Mouse (Mus musculus): ENCODE data around the gene Ptpro.
A peak's percentile ranks its signal among the peaks of the same experiment; 100 is the strongest.

The Ptpro gene

DNA sequence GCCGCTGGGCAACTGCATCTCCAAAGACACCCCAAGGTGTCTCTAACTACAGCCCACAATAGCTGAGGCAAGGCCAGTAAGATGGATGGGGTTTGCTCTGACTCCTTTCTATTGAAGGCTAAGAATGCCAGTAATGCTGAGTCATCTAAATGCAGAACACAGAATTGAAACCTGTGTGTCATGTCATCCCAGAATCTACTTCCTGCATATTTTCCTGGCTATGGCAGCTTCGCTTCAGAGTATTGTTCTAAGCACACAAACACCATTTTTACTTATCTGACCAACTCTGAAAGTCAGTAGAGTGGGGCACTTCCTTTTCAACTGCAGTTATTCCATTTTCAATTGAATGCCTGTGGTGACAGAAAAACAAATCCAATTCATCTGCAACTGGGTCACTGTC is 40.3 kb downstream of the Ptpro start:
- peak; percentile 53 for DNase-seq (ENCODE audit: low read depth, low spot score)

DNA sequence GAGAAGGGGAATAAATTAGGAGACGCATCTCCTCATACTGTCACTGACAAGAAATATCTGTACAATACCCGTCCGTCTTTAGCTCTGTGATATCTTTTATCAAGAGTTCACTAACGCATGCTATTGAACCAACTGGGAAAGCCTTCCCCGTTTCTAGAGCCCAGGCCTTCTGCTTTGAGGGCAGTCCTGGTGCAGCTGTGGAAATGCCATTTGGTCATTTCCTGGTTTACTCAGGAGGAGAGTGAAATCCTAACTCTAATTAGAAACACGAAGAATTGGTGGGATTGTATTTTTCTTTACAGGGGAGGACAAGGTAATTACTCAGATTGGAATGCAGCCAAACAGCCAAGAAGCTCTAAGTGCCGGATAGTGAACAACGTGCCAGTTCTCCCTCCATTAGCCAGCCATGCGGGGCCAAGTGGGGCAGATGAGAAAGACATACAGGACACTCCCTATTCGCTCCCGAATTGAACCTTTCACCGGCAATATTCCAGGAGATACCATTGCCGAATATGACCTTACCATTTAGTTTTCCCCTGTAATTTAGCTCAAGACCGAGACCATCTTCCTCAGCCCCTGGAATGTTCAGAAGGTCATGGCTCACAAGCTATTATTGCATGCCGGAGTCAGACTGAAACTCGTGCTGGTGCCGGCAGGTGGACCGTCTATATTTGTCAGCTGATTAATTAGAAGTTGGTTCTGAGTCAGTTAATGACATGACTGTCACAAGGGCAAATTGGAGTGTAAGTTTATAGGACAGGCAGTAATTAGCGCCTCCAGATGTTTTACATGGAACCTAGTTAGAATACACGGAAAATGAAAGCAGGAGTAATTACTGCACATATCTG is 43.1 kb downstream of the Ptpro start:
- DNase-seq (ENCODE audit: low read depth, low spot score), result no peak

DNA sequence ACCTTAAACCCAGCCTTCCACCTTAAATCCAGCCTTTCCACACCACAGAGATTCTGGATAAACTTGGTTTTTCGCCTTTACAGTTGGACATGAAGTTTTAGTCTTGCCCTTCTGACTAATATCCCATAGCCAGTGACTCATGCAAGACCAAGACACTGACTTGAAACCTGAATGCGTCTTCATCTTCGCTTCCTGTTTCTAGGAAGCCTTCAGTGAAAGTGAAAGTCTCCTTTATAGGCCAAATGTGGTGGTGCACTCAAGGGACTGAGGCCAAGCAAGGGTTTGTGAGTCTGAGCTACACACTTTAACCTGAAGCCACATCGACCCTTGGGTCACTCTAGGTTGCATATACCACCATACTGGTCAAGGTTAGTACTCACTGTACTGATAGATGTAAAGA is 50.4 kb downstream of the Ptpro start:
- DNase-seq (ENCODE audit: low read depth, low spot score), result peak; percentile 43

- no peak for DNase-seq (ENCODE audit: low read depth, low spot score)
Measured at GRCm38 (mm10) chr6:137303824-137304223, 51.7 kb downstream of the Ptpro start.

- no peak for DNase-seq (ENCODE audit: low read depth, low spot score)
Measured at GRCm38 (mm10) chr6:137315265-137315664, 63.1 kb downstream of the Ptpro start.

- peak; percentile 76 for DNase-seq (ENCODE audit: low read depth, low spot score)
Measured at GRCm38 (mm10) chr6:137316358-137316757, 64.2 kb downstream of the Ptpro start.

DNA sequence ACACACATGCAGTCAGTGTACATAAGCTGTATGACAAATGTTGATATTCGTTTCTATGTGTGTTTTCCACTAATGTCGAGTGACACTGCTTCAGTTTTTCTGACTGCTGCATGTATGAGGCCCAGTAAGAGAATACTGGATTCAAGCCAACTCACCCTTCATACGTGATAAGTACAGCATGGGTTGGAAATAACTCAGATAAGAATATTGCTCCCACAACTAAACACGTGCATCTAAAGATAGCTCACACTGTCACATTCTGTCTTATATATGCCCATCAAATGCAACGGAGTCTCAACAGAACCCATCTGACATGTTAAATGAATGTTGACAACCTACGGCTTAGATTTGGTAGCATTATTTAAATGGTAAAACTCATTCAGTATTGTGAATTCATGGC is 65.4 kb downstream of the Ptpro start:
- no peak for DNase-seq (ENCODE audit: low read depth, low spot score)

DNA sequence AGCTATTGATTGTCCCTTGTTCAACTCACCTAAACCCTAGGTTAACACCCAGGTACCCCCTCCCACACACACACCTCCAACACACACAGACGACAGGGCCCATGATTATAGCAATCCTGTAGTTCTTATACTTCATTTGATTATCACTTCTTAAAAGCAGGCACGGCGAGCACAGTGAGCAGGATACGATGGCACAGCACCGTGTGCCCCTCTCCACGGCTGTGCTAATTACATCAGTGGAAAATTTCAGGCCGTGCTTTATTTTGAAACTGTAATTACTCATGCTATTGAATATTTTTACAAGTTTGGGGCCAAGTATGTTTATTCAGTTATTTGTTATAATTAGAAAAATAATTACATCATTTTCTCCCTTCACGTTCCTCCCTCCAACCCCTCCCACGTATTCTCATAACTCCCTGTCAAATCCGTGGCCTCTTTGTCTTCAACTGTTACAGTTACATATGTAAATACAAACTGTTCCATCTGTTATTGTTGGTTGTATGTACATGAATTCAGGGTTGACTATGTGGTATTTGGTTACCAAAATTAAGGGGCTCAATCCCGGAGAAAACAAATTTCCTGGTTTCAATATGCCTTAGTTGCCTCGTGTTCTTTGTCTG is 66.2 kb downstream of the Ptpro start:
- DNase-seq (ENCODE audit: low read depth, low spot score), result no peak

DNA sequence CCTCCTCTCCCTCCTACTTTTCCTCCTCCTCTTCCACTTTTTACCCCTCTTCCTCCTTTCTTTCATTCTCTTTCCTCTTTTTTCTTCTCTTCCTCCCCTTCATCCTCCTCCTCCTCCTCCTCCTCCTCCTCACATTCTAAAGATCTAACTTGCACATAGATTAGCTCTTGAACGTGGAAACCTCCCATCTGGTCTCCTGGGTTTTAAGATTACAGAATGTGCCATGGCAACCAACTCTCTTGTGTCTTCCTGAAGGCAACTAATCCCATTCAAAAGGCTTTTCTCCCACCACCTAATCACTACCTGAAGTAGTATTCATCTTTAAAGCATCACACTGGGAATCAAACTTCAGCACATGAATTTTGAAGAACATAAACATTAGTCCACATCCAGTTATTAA is 67.5 kb downstream of the Ptpro start:
- DNase-seq (ENCODE audit: low read depth, low spot score), result no peak

DNA sequence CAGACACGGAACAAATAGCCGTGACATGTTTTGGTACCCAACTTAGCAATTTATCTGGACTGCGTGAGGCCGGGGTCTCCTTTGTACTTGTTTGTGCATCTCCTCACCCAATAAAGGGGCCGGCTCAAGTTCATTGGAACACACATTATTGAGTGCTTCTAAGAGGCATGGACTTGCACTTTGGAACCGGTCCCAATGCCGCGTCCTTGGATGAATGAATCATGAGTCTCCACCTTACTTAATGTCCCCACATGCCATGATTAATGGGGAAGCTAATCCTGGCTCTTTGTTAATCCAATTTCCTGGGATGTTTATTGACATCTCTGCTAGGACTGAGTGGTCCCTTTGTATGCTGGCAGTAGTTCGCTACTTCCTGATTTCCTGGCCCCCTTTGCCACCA is 75.6 kb downstream of the Ptpro start:
- DNase-seq (ENCODE audit: low read depth, low spot score), result peak; percentile 34

GRCm38 (mm10) chr6:137328228-137328627 is 76.1 kb downstream of the Ptpro start:
- no peak for DNase-seq (ENCODE audit: low read depth, low spot score)

- no peak for DNase-seq (ENCODE audit: low read depth, low spot score)
Measured at GRCm38 (mm10) chr6:137330782-137331181, 78.7 kb downstream of the Ptpro start.

DNA sequence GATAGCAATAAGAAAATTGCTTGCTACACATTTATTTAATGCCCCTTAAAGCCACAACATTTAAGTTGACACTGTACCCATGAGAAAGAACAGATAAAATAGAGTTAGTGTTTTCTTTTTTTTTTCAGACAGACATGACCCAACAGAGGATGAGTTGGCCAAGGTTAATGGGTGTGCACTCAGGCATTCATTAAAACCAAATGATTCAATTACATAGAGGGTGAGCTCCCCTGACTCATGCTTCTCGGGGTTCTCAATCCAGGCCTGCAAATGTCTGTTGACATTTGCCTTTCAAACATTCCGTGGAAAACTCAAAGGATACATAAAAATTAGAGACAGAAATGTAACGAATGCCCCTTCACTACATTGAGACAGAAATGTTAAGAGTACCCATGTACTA is 79.7 kb downstream of the Ptpro start:
- DNase-seq (ENCODE audit: low read depth, low spot score), result no peak

DNA sequence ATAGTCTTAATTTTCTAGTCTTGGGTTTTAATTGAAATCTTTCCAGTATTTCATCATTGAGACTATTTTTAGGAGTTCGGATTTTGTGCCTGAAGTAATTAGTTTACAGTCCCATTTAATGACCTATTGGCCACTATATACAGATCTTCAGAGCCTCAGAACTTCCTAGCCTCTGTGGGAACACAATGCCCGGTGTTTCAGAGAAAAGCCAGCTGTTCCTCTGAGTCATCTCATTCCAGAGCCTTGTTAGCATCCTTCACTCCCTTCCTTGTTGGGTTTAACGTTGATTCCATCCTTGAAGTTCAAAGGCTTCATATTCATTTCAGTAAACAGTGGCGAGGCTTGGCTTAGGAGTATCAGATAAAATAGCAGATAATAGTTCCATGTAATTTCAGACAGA is 87.0 kb downstream of the Ptpro start:
- DNase-seq (ENCODE audit: low read depth, low spot score), result no peak

DNA sequence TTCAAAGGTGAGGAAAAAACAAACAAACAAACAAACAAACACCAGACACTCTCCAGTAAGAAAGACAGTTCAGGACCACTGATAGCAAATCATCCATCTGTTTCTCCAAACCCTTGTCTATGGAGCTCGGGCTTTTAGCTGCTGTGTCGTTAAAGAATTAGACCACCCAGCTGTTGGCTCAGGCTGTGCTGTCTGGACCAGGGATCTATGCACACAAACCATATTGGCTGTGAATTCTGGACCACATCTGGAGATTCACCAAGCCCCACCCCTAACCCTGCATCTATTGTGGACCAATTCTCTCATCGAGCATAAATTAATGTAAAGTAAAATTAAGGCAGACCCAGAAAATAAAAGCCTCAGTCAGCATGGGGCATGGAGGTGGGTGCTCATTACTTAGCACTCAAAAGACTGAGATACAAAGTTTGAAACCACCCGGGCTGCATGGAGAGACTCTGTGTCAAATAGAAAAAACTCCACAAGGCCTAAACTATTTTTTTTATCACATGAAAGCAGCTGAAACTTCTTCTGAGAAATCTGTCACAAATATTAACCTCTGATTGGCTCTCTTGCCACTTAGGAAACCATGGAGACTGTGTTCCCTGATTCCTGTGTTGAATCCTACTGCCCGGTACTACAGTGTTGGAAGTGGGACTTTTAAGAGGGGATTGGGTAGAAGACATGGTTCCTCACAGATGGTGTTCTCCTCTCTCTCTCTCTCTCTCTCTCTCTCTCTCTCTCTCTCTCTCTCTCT is 91.7 kb downstream of the Ptpro start:
- no peak for DNase-seq (ENCODE audit: low read depth, low spot score)

GRCm38 (mm10) chr6:137360166-137360565 is 108.0 kb downstream of the Ptpro start:
- DNase-seq (ENCODE audit: low read depth, low spot score), result no peak

DNA sequence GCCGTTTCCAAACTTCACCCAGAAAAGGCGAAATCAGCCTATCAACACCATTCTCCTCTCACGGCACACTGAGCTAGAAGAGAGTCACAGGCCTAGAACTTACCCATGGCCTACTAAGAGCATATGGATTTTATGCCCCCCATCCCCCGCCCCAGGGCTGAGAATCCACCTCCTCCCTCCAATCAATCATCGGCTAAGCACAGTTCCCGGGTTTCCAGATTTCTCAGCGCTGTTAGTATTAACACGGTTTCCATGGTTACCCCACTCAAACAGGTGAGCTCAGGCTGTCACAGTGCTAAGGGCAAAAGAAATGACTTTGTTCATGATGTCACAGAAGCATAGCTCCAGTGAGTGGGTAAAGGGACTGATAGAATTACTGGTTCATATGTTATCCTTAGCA is 110.1 kb downstream of the Ptpro start:
- no peak for DNase-seq (ENCODE audit: low read depth, low spot score)

GRCm38 (mm10) chr6:137364681-137365080 is 112.6 kb downstream of the Ptpro start:
- DNase-seq (ENCODE audit: low read depth, low spot score), result no peak

DNA sequence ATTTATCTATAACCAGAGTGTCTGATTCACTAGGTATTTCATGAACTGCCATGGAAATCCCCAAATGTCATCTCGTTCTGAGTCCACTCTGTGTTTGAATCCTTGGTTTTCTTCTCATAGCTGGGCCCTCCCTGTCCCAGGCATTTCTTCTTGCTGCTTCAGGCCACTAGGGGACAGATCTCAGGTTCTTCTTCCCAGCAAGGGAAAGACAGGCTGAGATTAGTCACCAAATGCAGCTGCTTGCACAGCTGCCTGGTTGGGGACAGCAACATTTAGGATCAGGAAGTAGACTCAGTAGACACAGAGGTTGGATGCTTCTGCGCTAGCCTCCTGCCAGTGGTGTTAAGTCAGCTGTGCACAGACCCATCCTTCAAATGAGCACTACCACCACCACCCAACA is 113.5 kb downstream of the Ptpro start:
- peak; percentile 49 for DNase-seq (ENCODE audit: low read depth, low spot score)

GRCm38 (mm10) chr6:137370745-137371144 is 118.6 kb downstream of the Ptpro start:
- no peak for DNase-seq (ENCODE audit: low read depth, low spot score)

GRCm38 (mm10) chr6:137371455-137371854 is 119.3 kb downstream of the Ptpro start:
- no peak for DNase-seq (ENCODE audit: low read depth, low spot score)

GRCm38 (mm10) chr6:137373920-137374319 is 121.8 kb downstream of the Ptpro start:
- DNase-seq (ENCODE audit: low read depth, low spot score), result no peak

- DNase-seq (ENCODE audit: low read depth, low spot score), result no peak
Measured at GRCm38 (mm10) chr6:137382546-137382945, 130.4 kb downstream of the Ptpro start.
